Mouse (Mus musculus) lung, embryonic 14.5 days (tissue): ENCODE data around the gene Hs6st1. TPM values are rescaled to one million over a fixed set of nuclear protein-coding genes. Genes with fewer than 3 reads are reported as not detected.

Source experiments
- ATAC-seq: fragments of 200-750 bp; cut with Nextera tagmentation; 2 replicates; pipeline ENCODE4 v1.8.0; 2017; ENCODE audit warnings: mild to moderate bottlenecking, moderate TSS enrichment, moderate library complexity; ENCODE audit not compliant: insufficient read depth
- DNase-seq: peaks from one replicate; pipeline ENCODE4 v3.0.0-alpha.2; 2015
- H3K27ac ChIP-seq: fragments of 300-500 bp; sonication (generic); 2 replicates; pipeline ENCODE4 v1.5.1; 2014; ENCODE audit warnings: low read depth, mild to moderate bottlenecking, moderate library complexity
- H3K27me3 ChIP-seq: fragments of 300-500 bp; sonication (generic); 2 replicates; pipeline ENCODE4 v1.6.1; 2014; ENCODE audit warnings: low read length, control low read depth; ENCODE audit not compliant: insufficient read depth
- H3K36me3 ChIP-seq: fragments of 300-500 bp; sonication (generic); 2 replicates; pipeline ENCODE4 v1.6.1; 2014; ENCODE audit warnings: control low read depth; ENCODE audit not compliant: insufficient read depth
- H3K4me1 ChIP-seq: fragments of 300-500 bp; sonication (generic); 2 replicates; pipeline ENCODE4 v1.6.1; 2014; ENCODE audit warnings: antibody characterized with exemption, control low read depth; ENCODE audit not compliant: insufficient read depth
- H3K4me2 ChIP-seq: fragments of 300-500 bp; sonication (generic); 2 replicates; pipeline ENCODE4 v1.6.1; 2014; ENCODE audit warnings: mild to moderate bottlenecking
- H3K4me3 ChIP-seq: fragments of 300-500 bp; sonication (generic); 2 replicates; pipeline ENCODE4 v1.5.1; 2014; ENCODE audit warnings: low read depth, low read length
- H3K9ac ChIP-seq: fragments of 300-500 bp; sonication (generic); 2 replicates; pipeline ENCODE4 v1.6.1; 2014
- H3K9me3 ChIP-seq: fragments of 300-500 bp; sonication (generic); 2 replicates; pipeline ENCODE4 v1.6.1; 2016; ENCODE audit warnings: low read depth, low read length, control low read depth
- CTCF ChIP-seq: IDR thresholded peaks from 2 replicates; pipeline ENCODE4 v1.5.1; 2016; ENCODE audit warnings: antibody characterized with exemption, low read depth
- WGBS: fragments of 180-500 bp; shearing (Covaris S2); extraction: QIAGEN DNeasy Blood & Tissue Kit; methylation state at CpG from one replicate; pipeline ENCODE4 v1.1.7; 2014; 5-methylcytosine and 5-hydroxymethylcytosine counted together
- polyA plus RNA-seq: library from polyadenylated mRNA; unstranded; fragments of >200 nt; fragmentation: Nextera tagmentation; extraction: Ambion mirVana; gene quantifications from 2 replicates; pipeline ENCODE4 v1.2.1, GENCODE M21; 2014

The Hs6st1 gene
- polyA plus RNA-seq, 1 experiment from 2014 or later, result 16.2 TPM

- Histone ChIP-seq H3K9ac (no peak overlapping the region), H3K4me3 (no peak overlapping the region), H3K27me3 (peaks cover 3% of the 10 kb centered on the region; the same call in 1 of the 2 replicates), H3K36me3 (no peaks in the 10 kb centered on the region), H3K27ac (peak overlapping the region; percentile 71), H3K9me3 (no peaks in the 10 kb centered on the region), H3K4me1 (peaks cover 7% of the 10 kb centered on the region; the same call in 1 of the 2 replicates), H3K4me2 (no peak overlapping the region)
- TF ChIP-seq CTCF, result no peak
- no peak for ATAC-seq
- WGBS, result 79% methylated on average over 11 of the region's 11 CpGs
- DNase-seq, result no peak
These were observed 6.8 kb upstream of the Hs6st1 start for GRCm38 (mm10) chr1:36061211-36061915.

GRCm38 (mm10) chr1:36062088-36062805, 6.0 kb upstream of the Hs6st1 start:
- Histone ChIP-seq H3K4me2 (no peak overlapping the region), H3K4me3 (no peak overlapping the region), H3K36me3 (no peaks in the 10 kb centered on the region), H3K27me3 (peaks cover 3% of the 10 kb centered on the region; the same call in 1 of the 2 replicates), H3K9me3 (no peaks in the 10 kb centered on the region), H3K9ac (no peak overlapping the region), H3K4me1 (peaks cover 7% of the 10 kb centered on the region; the same call in 1 of the 2 replicates), H3K27ac (no peak overlapping the region)
- 73% methylated on average over 11 of the region's 11 CpGs for whole genome bisulfite sequencing
- TF ChIP-seq CTCF, result no peak
- DNase-seq, result no peak
- no peak for ATAC-seq

DNA sequence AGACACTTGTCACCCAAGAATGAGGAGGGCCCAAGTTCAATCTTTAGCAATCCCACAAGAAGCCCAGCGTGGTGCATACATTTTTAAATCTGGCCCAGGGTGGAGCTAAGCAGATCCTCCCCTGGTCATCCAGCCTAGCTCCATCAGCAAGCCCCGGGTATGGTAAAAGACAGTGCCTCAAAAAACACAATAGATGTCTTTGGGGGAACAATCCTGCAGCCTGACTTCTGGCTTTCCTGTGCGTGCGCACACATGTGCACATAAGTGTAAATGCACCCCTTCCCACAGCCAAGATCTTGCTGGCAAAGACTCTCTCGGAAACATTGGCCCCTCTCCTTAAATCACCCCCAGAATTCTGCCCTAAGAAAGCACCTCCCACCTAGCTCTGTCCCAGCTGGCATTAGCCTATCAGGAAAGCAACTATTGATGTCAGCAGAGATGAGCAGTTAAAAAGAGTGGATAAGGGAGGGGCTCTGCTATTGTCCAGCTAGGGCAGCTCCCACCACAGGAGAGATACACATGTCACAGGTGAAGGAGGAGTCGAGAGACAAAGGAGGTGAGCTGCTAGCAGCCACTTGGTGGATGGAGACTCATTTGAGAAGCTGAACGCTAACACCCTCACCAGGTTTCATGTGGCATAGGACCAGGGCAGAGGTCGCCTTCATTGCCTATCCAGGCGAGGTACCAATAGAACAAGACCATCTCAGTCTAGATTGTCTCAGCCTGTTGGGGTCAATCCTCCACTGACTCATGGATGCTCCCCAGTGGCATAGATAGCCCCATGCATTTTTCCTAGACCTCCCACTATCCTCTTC, 5.2 kb upstream of the Hs6st1 start:
- ATAC-seq (no peak), DNase-seq (no peak)
- Histone ChIP-seq H3K36me3 (no peaks in the 10 kb centered on the region), H3K4me1 (peaks cover 7% of the 10 kb centered on the region; the same call in 1 of the 2 replicates), H3K27me3 (peaks cover 3% of the 10 kb centered on the region; the same call in 1 of the 2 replicates), H3K4me3 (no peak overlapping the region), H3K9ac (no peak overlapping the region), H3K9me3 (no peaks in the 10 kb centered on the region), H3K4me2 (no peak overlapping the region), H3K27ac (no peak overlapping the region)
- TF ChIP-seq CTCF, result no peak
- 74% methylated on average over 9 of the region's 9 CpGs for WGBS

DNA sequence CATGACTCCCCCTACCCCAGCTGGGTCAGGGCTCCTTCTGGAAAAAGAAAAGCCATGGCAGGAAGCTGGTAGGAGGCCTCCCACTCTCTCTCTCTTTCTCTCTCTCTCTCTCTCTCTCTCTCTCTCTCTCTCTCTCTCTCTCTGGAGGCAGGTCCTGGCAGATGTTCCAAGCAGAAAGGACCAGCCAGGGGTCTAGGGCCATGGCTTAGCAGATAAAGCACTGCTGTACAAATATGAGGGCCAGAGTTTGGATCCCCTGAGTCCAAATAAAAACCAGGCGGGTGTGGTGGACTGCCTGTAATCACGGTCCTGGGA, 4.6 kb upstream of the Hs6st1 start:
- no peak for DNase-seq
- Histone ChIP-seq H3K9me3 (no peaks in the 10 kb centered on the region), H3K36me3 (no peaks in the 10 kb centered on the region), H3K27me3 (peaks cover 3% of the 10 kb centered on the region; the same call in 1 of the 2 replicates), H3K4me3 (no peak overlapping the region), H3K9ac (no peak overlapping the region), H3K4me2 (no peak overlapping the region), H3K27ac (no peak overlapping the region), H3K4me1 (peaks cover 7% of the 10 kb centered on the region; the same call in 1 of the 2 replicates)
- no peak for ATAC-seq
- 72% methylated on average over 2 of the region's 2 CpGs for WGBS
- TF ChIP-seq CTCF, result no peak

- Histone ChIP-seq H3K27me3 (peaks cover 3% of the 10 kb centered on the region; the same call in 1 of the 2 replicates), H3K9me3 (no peaks in the 10 kb centered on the region), H3K36me3 (no peaks in the 10 kb centered on the region), H3K4me3 (no peak overlapping the region), H3K4me2 (peak overlapping the region; percentile 56; the same call in 1 of the 2 replicates), H3K27ac (no peak overlapping the region; the same call in 1 of the 2 replicates), H3K4me1 (peaks cover 7% of the 10 kb centered on the region; the same call in 1 of the 2 replicates), H3K9ac (peak overlapping the region; percentile 33; the same call in 1 of the 2 replicates)
- no peak for TF ChIP-seq CTCF
- DNase-seq, result no peak
- 58% methylated on average over 4 of the region's 4 CpGs for WGBS
- ATAC-seq, result no peak
These were observed 4.0 kb upstream of the Hs6st1 start for GRCm38 (mm10) chr1:36064223-36064622.

- peaks cover 11% of the 10 kb centered on the region for H3K4me1 ChIP-seq
- ATAC-seq, result peak; percentile 59
These were observed 3.1 kb upstream of the Hs6st1 start for GRCm38 (mm10) chr1:36064861-36065760.

More at GRCm38 (mm10) chr1:36064861-36065760, 3.1 kb upstream of the Hs6st1 start:
- Histone ChIP-seq H3K36me3 (no peaks in the 10 kb centered on the region), H3K27ac (peak overlapping the region; percentile 80), H3K9ac (peak overlapping the region; percentile 33; the same call in 1 of the 2 replicates), H3K9me3 (no peaks in the 10 kb centered on the region), H3K27me3 (peaks cover 3% of the 10 kb centered on the region; the same call in 1 of the 2 replicates), H3K4me2 (peak overlapping the region; percentile 56), H3K4me3 (peak overlapping the region; percentile 10; the same call in 1 of the 2 replicates)
- DNase-seq, result peak; percentile 95
- WGBS, result 1% methylated on average over 24 of the region's 24 CpGs
- peak; percentile 92 for TF ChIP-seq CTCF
